Mouse (Mus musculus): ENCODE results near the gene Gsn.

Gsn gene

GRCm38 (mm10) chr2:35255004-35255403, 1.2 kb upstream of the Gsn start:
- DNase-seq, result no peak

GRCm38 (mm10) chr2:35255462-35255861, 718 bp upstream of the Gsn start:
- no peak for DNase-seq

GRCm38 (mm10) chr2:35256932-35257331, 752 bp downstream of the Gsn start:
- DNase-seq, result no peak

GRCm38 (mm10) chr2:35257886-35258285, 1.7 kb downstream of the Gsn start:
- DNase-seq, result peak in 1 of 2 experiments; percentile 35

- no peak for DNase-seq
These were observed 2.4 kb downstream of the Gsn start for GRCm38 (mm10) chr2:35258590-35258989.

GRCm38 (mm10) chr2:35259338-35260080, 3.3 kb downstream of the Gsn start:
- peak in 1 of 2 experiments; percentile 48 for DNase-seq

- no peak for DNase-seq
These were observed 4.1 kb downstream of the Gsn start for GRCm38 (mm10) chr2:35260291-35260690.

GRCm38 (mm10) chr2:35264095-35264494, 7.9 kb downstream of the Gsn start:
- no peak for DNase-seq

GRCm38 (mm10) chr2:35265296-35265695, 9.1 kb downstream of the Gsn start:
- peak; percentile 55 to 68 for DNase-seq

- no peak for DNase-seq
These were observed 9.6 kb downstream of the Gsn start for GRCm38 (mm10) chr2:35265775-35266174.

- DNase-seq, result no peak
These were observed 10.2 kb downstream of the Gsn start for GRCm38 (mm10) chr2:35266251-35266905.

GRCm38 (mm10) chr2:35267156-35267875, 11.1 kb downstream of the Gsn start:
- DNase-seq, result peak; percentile 37 to 75

- DNase-seq, result no peak
These were observed 11.8 kb downstream of the Gsn start for GRCm38 (mm10) chr2:35267876-35268566.

- no peak for DNase-seq
These were observed 13.0 kb downstream of the Gsn start for GRCm38 (mm10) chr2:35269136-35269535.

- DNase-seq, result peak; percentile 67 to 85
These were observed 13.6 kb downstream of the Gsn start for GRCm38 (mm10) chr2:35269716-35270260.

- DNase-seq, result peak; percentile 74 to 82
These were observed 14.4 kb downstream of the Gsn start for GRCm38 (mm10) chr2:35270531-35270984.

- no peak for DNase-seq
These were observed 15.6 kb downstream of the Gsn start for GRCm38 (mm10) chr2:35271817-35272216.

GRCm38 (mm10) chr2:35272881-35273280, 16.7 kb downstream of the Gsn start:
- no peak for DNase-seq

- DNase-seq, result peak; percentile 47 to 74
These were observed 17.4 kb downstream of the Gsn start for GRCm38 (mm10) chr2:35273536-35273935.

GRCm38 (mm10) chr2:35277686-35278085, 21.5 kb downstream of the Gsn start:
- DNase-seq, result peak in 1 of 2 experiments; percentile 63

- DNase-seq, result no peak
These were observed 22.4 kb downstream of the Gsn start for GRCm38 (mm10) chr2:35278371-35279210.

GRCm38 (mm10) chr2:35280001-35280400, 23.8 kb downstream of the Gsn start:
- peak; percentile 48 to 83 for DNase-seq
